8 mouse cellular contexts compared by ENCODE assay signal in the genomic region with DNA sequence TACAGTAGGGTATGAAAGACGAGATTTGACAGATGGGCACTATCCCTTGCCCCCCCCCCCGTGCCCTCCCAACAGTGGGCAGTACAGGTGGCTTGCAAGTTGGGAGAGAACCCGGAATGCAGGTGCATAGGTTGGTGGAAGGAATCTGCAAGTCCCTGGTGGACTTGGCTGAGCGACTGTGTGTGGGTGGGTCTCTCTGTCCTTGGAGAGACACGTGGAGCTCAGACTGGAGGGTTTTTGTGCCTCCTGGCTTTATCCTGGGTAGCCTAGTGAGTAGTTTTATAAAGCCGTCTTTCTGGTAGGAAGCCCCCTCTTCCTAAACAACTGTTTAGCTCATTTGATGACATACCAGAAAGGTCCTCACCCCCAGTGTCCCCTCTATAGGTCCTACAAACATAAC. TPM values are rescaled to one million over a fixed set of nuclear protein-coding genes. Genes with fewer than 3 reads are reported as not detected.
DNase-seq lines count a peak whose midpoint lies in the region; ATAC-seq and TF ChIP-seq lines count a peak whose summit lies in the region.

No protein-coding gene starts in this region.

- no peak for TF ChIP-seq POLR2A in bone marrow, adult 2 months (IDR thresholded peaks at IDR 0.05; ENCODE audit: borderline replicate concordance, control insufficient read depth, low read depth, low read length)

- peaks cover 2% of the 10 kb centered on the region for H3K4me1 ChIP-seq in bone marrow, adult 2 months (ENCODE audit: control insufficient read depth, insufficient read depth, low read length)
- peaks cover 54% of the 10 kb centered on the region for H3K4me1 ChIP-seq in forebrain, embryonic 15.5 days
- peaks cover 51% of the 10 kb centered on the region for H3K4me1 ChIP-seq in liver, embryonic 12.5 days

- no peaks in the 10 kb centered on the region for H3K27me3 ChIP-seq in forebrain, embryonic 15.5 days
- H3K27me3 ChIP-seq in liver, embryonic 12.5 days (replicated peaks) = peaks cover 48% of the 10 kb centered on the region

- H3K9ac ChIP-seq in forebrain, embryonic 15.5 days (replicated peaks) = peak overlapping the region; percentile 86
- H3K9ac ChIP-seq in liver, embryonic 12.5 days = no peak overlapping the region

- ATAC-seq in forebrain, embryonic 15.5 days (replicated peaks) = no peak
- ATAC-seq in liver, embryonic 12.5 days = no peak

- H3K27ac ChIP-seq in bone marrow, adult 2 months (ENCODE audit: control insufficient read depth, insufficient read depth, low read depth, low read length, poor library complexity) = no peak overlapping the region
- H3K27ac ChIP-seq in forebrain, embryonic 15.5 days (replicated peaks) = peak overlapping the region; percentile 96
- H3K27ac ChIP-seq in liver, embryonic 12.5 days = no peak overlapping the region

- no peaks in the 10 kb centered on the region for H3K9me3 ChIP-seq in forebrain, embryonic 15.5 days
- H3K9me3 ChIP-seq in liver, embryonic 12.5 days (replicated peaks) = no peaks in the 10 kb centered on the region

- peak; percentile 20 to 40 for DNase-seq in kidney, postnatal 4 days
- no peak for DNase-seq in kidney, adult 18-20 months
- no peak for DNase-seq in natural killer cell, adult 2 months (ENCODE audit: low spot score in 2 of 2)
- no peak for DNase-seq in MN1 (ENCODE audit: low spot score)
- DNase-seq in spleen, postnatal 4 days (ENCODE audit: low spot score in 2 of 2) = no peak

- peak overlapping the region; percentile 82 for H3K4me3 ChIP-seq in bone marrow, adult 2 months (replicated peaks; ENCODE audit: control insufficient read depth, low read depth, low read length)
- H3K4me3 ChIP-seq in forebrain, embryonic 15.5 days = peak overlapping the region; percentile 87
- peak overlapping the region; percentile 69 for H3K4me3 ChIP-seq in liver, embryonic 12.5 days

- H3K4me2 ChIP-seq in forebrain, embryonic 15.5 days (replicated peaks) = peak overlapping the region; percentile 80
- H3K4me2 ChIP-seq in liver, embryonic 12.5 days = peak overlapping the region; percentile 97

- 18% methylated on average over 6 of the region's 6 CpGs for WGBS in bone marrow, adult 2 months
- 12% methylated on average over 6 of the region's 6 CpGs for WGBS in forebrain, embryonic 15.5 days
- 37% methylated on average over 6 of the region's 6 CpGs for WGBS in liver, embryonic 12.5 days (ENCODE audit: insufficient replicate concordance)

- no peaks in the 10 kb centered on the region; the same call in 1 of the 2 replicates for H3K36me3 ChIP-seq in forebrain, embryonic 15.5 days
- no peaks in the 10 kb centered on the region for H3K36me3 ChIP-seq in liver, embryonic 12.5 days

- no peak for TF ChIP-seq CTCF in bone marrow, adult 2 months (IDR thresholded peaks at IDR 0.05; ENCODE audit: control insufficient read depth, insufficient read depth, low read length)

RNA-seq across cellular contexts. Expression of gene Prkce, which starts 1.5 kb away (rescaled TPM):
- 3.5 and 4.8 TPM in 2 replicates for polyA plus RNA-seq in bone marrow, adult 2 months (2011; ENCODE audit: insufficient read depth, insufficient read length, low replicate concordance, missing spikeins)
- 42.6 and 45.4 TPM in 2 replicates for polyA plus RNA-seq in forebrain, embryonic 15.5 days (2015; fragmentation: Nextera tagmentation; extraction: Ambion mirVana)
- polyA plus RNA-seq in liver, embryonic 12.5 days (2016; fragmentation: Nextera tagmentation; extraction: Ambion mirVana) = 1.9 and 2.3 TPM in 2 replicates

RNA-seq across cellular contexts. Expression of gene Srbd1, which starts 24.1 kb away (rescaled TPM):
- polyA plus RNA-seq in bone marrow, adult 2 months (2011; ENCODE audit: insufficient read depth, insufficient read length, low replicate concordance, missing spikeins) = 7.7 and 11.7 TPM in 2 replicates
- polyA plus RNA-seq in forebrain, embryonic 15.5 days (2015; fragmentation: Nextera tagmentation; extraction: Ambion mirVana) = 17.1 and 20.5 TPM in 2 replicates
- 12.2 and 12.6 TPM in 2 replicates for polyA plus RNA-seq in liver, embryonic 12.5 days (2016; fragmentation: Nextera tagmentation; extraction: Ambion mirVana)

Comparison
In these comparisons a context has a peak if more than half of its experiments do, and no peak if none do; other contexts are left out.
1. DNase-seq: peak in kidney, postnatal 4 days (2 of 2); none in kidney, adult 18-20 months (single experiment), natural killer cell, adult 2 months (0 of 2), MN1 (single experiment) and spleen, postnatal 4 days (0 of 2).
2. Peak in every context shown above with its lines, with median percentiles within 50 percentile points of each other: H3K4me3 ChIP-seq.